Mouse (Mus musculus): ENCODE measurements around the gene Trim11. TPM values are rescaled to one million over a fixed set of nuclear protein-coding genes. Genes with fewer than 3 reads are reported as not detected.

Trim11 gene
- total RNA-seq, 1 experiment: 29.6 TPM

- no peak for DNase-seq (ENCODE audit: low read depth, low spot score)
- Histone ChIP-seq H3K4me1 (ENCODE audit: control insufficient read depth in 2 of 2, insufficient read depth in 2 of 2, low read length in 2 of 2, poor library complexity in 1 of 2) (no peaks in the 10 kb centered on the region), H3K9me3 (ENCODE audit: control insufficient read depth, insufficient read depth, low read depth, low read length) (no peaks in the 10 kb centered on the region), H3K27ac (ENCODE audit: insufficient read depth, low read depth, low read length, poor library complexity, severe bottlenecking) (no peak overlapping the region), H3K4me3 (ENCODE audit: insufficient read depth in 1 of 2, low read depth in 1 of 2, low read length in 2 of 2, poor library complexity in 1 of 2, severe bottlenecking in 1 of 2) (no peak overlapping the region), H3K36me3 (ENCODE audit: control insufficient read depth, insufficient read depth, low read length, poor library complexity, severe bottlenecking) (no peaks in the 10 kb centered on the region), H3K9ac (ENCODE audit: insufficient read depth, low read depth, low read length, poor library complexity, severe bottlenecking) (no peak overlapping the region)
- in situ Hi-C loops (cut with MboI; ENCODE audit: low sequenced_read_pairs in 2 of 2, unreplicated experiment in 2 of 2): no loop called here
- TF ChIP-seq CHD2 (IDR thresholded peaks at IDR 0.05; ENCODE audit: low read depth, low read length) (no peak), ZNF384 (IDR thresholded peaks at IDR 0.05; ENCODE audit: low read depth, low read length) (no peak), ZC3H11A (IDR thresholded peaks at IDR 0.05; ENCODE audit: borderline replicate concordance, low read depth, low read length) (no peak), HCFC1 (IDR thresholded peaks at IDR 0.05; ENCODE audit: borderline replicate concordance, insufficient read depth, low read length) (no peak), MAFK (IDR thresholded peaks at IDR 0.05; ENCODE audit: insufficient read depth, low read depth, low read length) (no peak)
Measured at GRCm38 (mm10) chr11:59029003-59029402, 51.1 kb downstream of the Trim11 start.

Other genes with a start within 250 kb of the Trim11 start
- gene Olfr317, start 238.9 kb upstream of the Trim11 start, total RNA-seq (2012; rRNA removed): not detected in 2 replicates
- not detected in 2 replicates for gene Olfr316, start 225.4 kb upstream of the Trim11 start, total RNA-seq (2012; rRNA removed)
- gene Olfr315, start 204.9 kb upstream of the Trim11 start, total RNA-seq (2012; rRNA removed): not detected in 2 replicates
- not detected in 2 replicates for gene Olfr314, start 195.1 kb upstream of the Trim11 start, total RNA-seq (2012; rRNA removed)
- gene Fam183b, start 176.1 kb upstream of the Trim11 start, total RNA-seq (2012; rRNA removed): 2.3 and 2.7 TPM in 2 replicates
- gene Olfr313, start 163.1 kb upstream of the Trim11 start, total RNA-seq (2012; rRNA removed): not detected in 2 replicates
- not detected in 2 replicates for gene Olfr312, start 148.9 kb upstream of the Trim11 start, total RNA-seq (2012; rRNA removed)
- gene Olfr311, start 138.8 kb upstream of the Trim11 start, total RNA-seq (2012; rRNA removed): not detected in 2 replicates
- 3.7 and 4.7 TPM in 2 replicates for gene Gm12258, start 130.9 kb upstream of the Trim11 start, total RNA-seq (2012; rRNA removed)
- gene 2810021J22Rik, start 110.9 kb upstream of the Trim11 start, total RNA-seq (2012; rRNA removed): 5.3 and 5.7 TPM in 2 replicates
- gene Zfp39, start 73.9 kb upstream of the Trim11 start, total RNA-seq (2012; rRNA removed): 3.0 and 3.4 TPM in 2 replicates
- not detected in 2 replicates for gene Btnl10, start 60.2 kb upstream of the Trim11 start, total RNA-seq (2012; rRNA removed)
- gene Rnf187, start 39.2 kb upstream of the Trim11 start, total RNA-seq (2012; rRNA removed): 104 and 115 TPM in 2 replicates
- 109 and 141 TPM in 2 replicates for gene Hist3h2ba, start 29.2 kb upstream of the Trim11 start, total RNA-seq (2012; rRNA removed)
- 161 and 194 TPM in 2 replicates for gene Hist3h2a, start 23.4 kb upstream of the Trim11 start, total RNA-seq (2012; rRNA removed)
- 0.40 and 0.74 TPM in 2 replicates for gene Trim17, start 23.4 kb upstream of the Trim11 start, total RNA-seq (2012; rRNA removed)
- gene Obscn, start 158.3 kb downstream of the Trim11 start, total RNA-seq (2012; rRNA removed): 0.36 and 0.58 TPM in 2 replicates
- gene Iba57, start 185.6 kb downstream of the Trim11 start, total RNA-seq (2012; rRNA removed): 3.2 and 4.7 TPM in 2 replicates
- 0.26 TPM in 1 of 2 replicates, not detected in the other for gene Gjc2, start 205.1 kb downstream of the Trim11 start, total RNA-seq (2012; rRNA removed)
- 188 and 238 TPM in 2 replicates for gene Guk1, start 214.1 kb downstream of the Trim11 start, total RNA-seq (2012; rRNA removed)
- 66.4 TPM in 2 replicates for gene Mrpl55, start 224.4 kb downstream of the Trim11 start, total RNA-seq (2012; rRNA removed)
- 14.4 and 15.5 TPM in 2 replicates for gene 2310033P09Rik, start 230.2 kb downstream of the Trim11 start, total RNA-seq (2012; rRNA removed)

Data from ES-E14 (cell line).